Mouse (Mus musculus) limb, embryonic 15.5 days (tissue): Measurements from ENCODE around the gene 2310030G06Rik. TPM values are rescaled to one million over a fixed set of nuclear protein-coding genes. Genes with fewer than 3 reads are reported as not detected.

ENCODE experiments used
- ATAC-seq: fragments of 200-750 bp; cut with Nextera tagmentation; 2 replicates; pipeline ENCODE4 v1.8.0; 2017; ENCODE audit warnings: low read depth, moderate TSS enrichment; ENCODE audit not compliant: insufficient number of reproducible peaks, low FRiP score, low TSS enrichment
- H3K27ac ChIP-seq: fragments of 300-500 bp; sonication (generic); 2 replicates; pipeline ENCODE4 v1.5.1; 2015; ENCODE audit warnings: moderate library complexity, mild to moderate bottlenecking, inconsistent platforms
- H3K27me3 ChIP-seq: fragments of 300-500 bp; sonication (generic); 2 replicates; pipeline ENCODE4 v1.6.1; 2015; ENCODE audit warnings: inconsistent platforms
- H3K36me3 ChIP-seq: fragments of 300-500 bp; sonication (generic); 2 replicates; pipeline ENCODE4 v1.6.1; 2015; ENCODE audit warnings: inconsistent platforms
- H3K4me1 ChIP-seq: fragments of 300-500 bp; sonication (generic); 2 replicates; pipeline ENCODE4 v1.6.1; 2015; ENCODE audit warnings: inconsistent platforms
- H3K4me2 ChIP-seq: fragments of 300-500 bp; sonication (generic); 2 replicates; pipeline ENCODE4 v1.6.1; 2015; ENCODE audit warnings: mild to moderate bottlenecking, inconsistent platforms
- H3K4me3 ChIP-seq: fragments of 300-500 bp; sonication (generic); 2 replicates; pipeline ENCODE4 v1.5.1; 2015; ENCODE audit warnings: mild to moderate bottlenecking, inconsistent platforms
- H3K9ac ChIP-seq: fragments of 300-500 bp; sonication (generic); 2 replicates; pipeline ENCODE4 v1.6.1; 2015; ENCODE audit warnings: inconsistent platforms
- H3K9me3 ChIP-seq: fragments of 300-500 bp; sonication (generic); 2 replicates; pipeline ENCODE4 v1.6.1; 2016; ENCODE audit warnings: inconsistent platforms
- WGBS: fragments of 180-500 bp; shearing (Covaris S2); methylation state at CpG from one replicate; pipeline ENCODE4 v1.1.7; 2015; 5-methylcytosine and 5-hydroxymethylcytosine counted together
- polyA plus RNA-seq: library from polyadenylated mRNA; unstranded; fragments of >200 nt; fragmentation: Nextera tagmentation; extraction: Ambion mirVana; gene quantifications from 2 replicates; pipeline ENCODE4 v1.2.1, GENCODE M21; 2015

Gene 2310030G06Rik
- polyA plus RNA-seq, 1 experiment from 2014 or later: 6.7 TPM

- Histone ChIP-seq H3K4me3 (peak overlapping the region; percentile 50), H3K4me1 (peaks cover 25% of the 10 kb centered on the region), H3K4me2 (peak overlapping the region; percentile 93), H3K9me3 (no peaks in the 10 kb centered on the region), H3K9ac (no peak overlapping the region; the same call in 1 of the 2 replicates), H3K36me3 (peaks cover 23% of the 10 kb centered on the region), H3K27me3 (peaks cover 8% of the 10 kb centered on the region; the same call in 1 of the 2 replicates), H3K27ac (no peak overlapping the region)
- ATAC-seq: no peak
- WGBS: 68% methylated on average over 12 of the region's 12 CpGs
These were observed 49.3 kb downstream of the 2310030G06Rik start for GRCm38 (mm10) chr9:50696851-50697705.

DNA sequence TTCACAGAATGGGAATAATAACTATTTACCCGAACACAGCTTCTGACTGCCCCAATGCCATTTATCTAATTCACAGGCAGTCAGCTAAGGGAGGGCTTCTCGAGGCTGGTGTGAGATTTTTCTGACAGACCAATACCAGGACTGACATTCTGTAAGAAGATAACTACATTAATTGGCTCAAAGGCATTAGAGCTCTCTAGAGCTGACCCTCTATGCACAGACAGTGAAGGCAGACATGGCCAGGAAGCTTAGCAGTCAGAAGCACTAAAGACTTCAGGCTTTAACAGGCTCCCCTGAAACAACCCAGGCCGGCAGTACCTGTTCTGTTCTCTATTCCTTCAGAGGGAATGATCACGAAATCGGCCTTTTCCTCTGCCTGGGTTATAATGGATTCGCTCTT is 51.2 kb downstream of the 2310030G06Rik start:
- no peak overlapping the region for H3K9ac ChIP-seq
- no peak overlapping the region for H3K4me3 ChIP-seq
- ATAC-seq: no peak
- 0 out of 2 replicates have a peak, but pooled peaks cover 2% of the 10 kb centered on the region for H3K27me3 ChIP-seq
- peaks cover 25% of the 10 kb centered on the region for H3K4me1 ChIP-seq
- peaks cover 14% of the 10 kb centered on the region for H3K36me3 ChIP-seq
- no peaks in the 10 kb centered on the region for H3K9me3 ChIP-seq
- 85% methylated on average over 6 of the region's 6 CpGs for WGBS
- no peak overlapping the region for H3K4me2 ChIP-seq
- no peak overlapping the region for H3K27ac ChIP-seq

GRCm38 (mm10) chr9:50693631-50694030 is 52.7 kb downstream of the 2310030G06Rik start:
- H3K27ac ChIP-seq: no peak overlapping the region
- H3K4me1 ChIP-seq: peaks cover 16% of the 10 kb centered on the region
- H3K4me3 ChIP-seq: no peak overlapping the region
- H3K27me3 ChIP-seq: no peaks in the 10 kb centered on the region
- ATAC-seq: no peak
- H3K9me3 ChIP-seq: no peaks in the 10 kb centered on the region
- H3K4me2 ChIP-seq: no peak overlapping the region
- peaks cover 23% of the 10 kb centered on the region for H3K36me3 ChIP-seq
- H3K9ac ChIP-seq: no peak overlapping the region
- WGBS: 20% methylated on average over 10 of the region's 10 CpGs

- Histone ChIP-seq H3K4me2 (no peak overlapping the region), H3K27me3 (no peaks in the 10 kb centered on the region), H3K36me3 (peaks cover 26% of the 10 kb centered on the region)
These were observed 53.4 kb downstream of the 2310030G06Rik start for GRCm38 (mm10) chr9:50692626-50693580.

More at GRCm38 (mm10) chr9:50692626-50693580, 53.4 kb downstream of the 2310030G06Rik start:
- WGBS: 34% methylated on average over 13 of the region's 13 CpGs
- ATAC-seq: no peak
- Histone ChIP-seq H3K4me1 (peaks cover 10% of the 10 kb centered on the region), H3K9ac (no peak overlapping the region), H3K9me3 (no peaks in the 10 kb centered on the region), H3K27ac (no peak overlapping the region), H3K4me3 (no peak overlapping the region)

Other genes with a start within 250 kb of the 2310030G06Rik start
- 66.8 and 70.1 TPM in 2 replicates for gene Pts, start 217.8 kb downstream of the 2310030G06Rik start, polyA plus RNA-seq
- gene Il18, start 191.7 kb downstream of the 2310030G06Rik start, polyA plus RNA-seq: 6.6 and 8.1 TPM in 2 replicates
- gene Bco2, start 191.4 kb downstream of the 2310030G06Rik start, polyA plus RNA-seq: 0.19 and 0.49 TPM in 2 replicates
- not detected in 2 replicates for gene Tex12, start 185.2 kb downstream of the 2310030G06Rik start, polyA plus RNA-seq
- 234 and 278 TPM in 2 replicates for gene Sdhd, start 142.7 kb downstream of the 2310030G06Rik start, polyA plus RNA-seq
- 162 and 189 TPM in 2 replicates for gene Timm8b, start 142.6 kb downstream of the 2310030G06Rik start, polyA plus RNA-seq
- gene Pih1d2, start 129.2 kb downstream of the 2310030G06Rik start, polyA plus RNA-seq: 2.6 and 2.8 TPM in 2 replicates
- 17.2 and 22.2 TPM in 2 replicates for gene Nkapd1, start 129.1 kb downstream of the 2310030G06Rik start, polyA plus RNA-seq
- 47.7 and 51.6 TPM in 2 replicates for gene Dlat, start 86.8 kb downstream of the 2310030G06Rik start, polyA plus RNA-seq
- 13.9 and 14.1 TPM in 2 replicates for gene Dixdc1, start 7.0 kb downstream of the 2310030G06Rik start, polyA plus RNA-seq
- gene Cryab, start 4.8 kb upstream of the 2310030G06Rik start, polyA plus RNA-seq: 123 and 265 TPM in 2 replicates
- 39.0 and 104 TPM in 2 replicates for gene Hspb2, start 5.8 kb upstream of the 2310030G06Rik start, polyA plus RNA-seq
- 9.3 TPM in 2 replicates for gene Fdxacb1, start 21.7 kb upstream of the 2310030G06Rik start, polyA plus RNA-seq
- gene Alg9, start 28.5 kb upstream of the 2310030G06Rik start, polyA plus RNA-seq: 34.9 and 35.6 TPM in 2 replicates
- 24.2 and 30.2 TPM in 2 replicates for gene 1110032A03Rik, start 29.0 kb upstream of the 2310030G06Rik start, polyA plus RNA-seq
- gene Ppp2r1b, start 98.8 kb upstream of the 2310030G06Rik start, polyA plus RNA-seq: 48.6 and 49.0 TPM in 2 replicates